ENCODE assay signal across 21 mouse cellular contexts in genomic region chr6:90806743-90807142, GRCm38 (mm10).
A peak's percentile ranks its signal among the peaks of the same experiment; 100 is the strongest.
DNase-seq lines count a peak whose midpoint lies in the region; ATAC-seq lines count a peak whose summit lies in the region.
"Had no signal": no experiment of that assay in that cellular context is flagged by ENCODE, and none has a peak within 500 bp of the region (broad histone marks: within the 10 kb centered on the region; RNA-seq: fewer than 3 reads in every experiment).

No protein-coding gene starts in this region.

- DNase-seq in hindbrain, embryonic 10.5 days (ENCODE audit: low spot score): no peak
- peak; percentile 59 for DNase-seq in midbrain, embryonic 11.5 days (ENCODE audit: low spot score, missing footprints)
- no peak for DNase-seq in midbrain, embryonic 14.5 days
- peak; percentile 43 for DNase-seq in retina, embryonic 14.5 days (ENCODE audit: low spot score)
- DNase-seq: gastrocnemius, postnatal 10 days; kidney, postnatal 4 days; layer of hippocampus, adult 9-11 months; lung, adult 18-20 months; lung, postnatal 14 days had no signal

- no peak for ATAC-seq in hindbrain, embryonic 12.5 days (ENCODE audit: low FRiP score)
- ATAC-seq in midbrain, embryonic 11.5 days (ENCODE audit: low FRiP score): no peak
- no peak for ATAC-seq in midbrain, embryonic 14.5 days (ENCODE audit: low FRiP score, low TSS enrichment)
- no peak for ATAC-seq in hindbrain, embryonic 15.5 days (ENCODE audit: low FRiP score, low read depth)
- ATAC-seq in liver, embryonic 12.5 days: no peak
- no peak for ATAC-seq in erythroid progenitor cell, adult 5-6 weeks (replicated peaks; ENCODE audit: low FRiP score, poor library complexity, severe bottlenecking)
- ATAC-seq: forebrain, embryonic 15.5 days; intestine, embryonic 16.5 days; Patski had no signal

- H3K27ac ChIP-seq in hindbrain, embryonic 10.5 days: peak overlapping the region; percentile 51; the same call in 1 of the 2 replicates
- no peak overlapping the region for H3K27ac ChIP-seq in hindbrain, embryonic 12.5 days
- no peak overlapping the region for H3K27ac ChIP-seq in midbrain, embryonic 11.5 days (ENCODE audit: low read depth, low read length)
- H3K27ac ChIP-seq in midbrain, embryonic 14.5 days (replicated peaks; ENCODE audit: low read depth, low read length): no peak overlapping the region
- H3K27ac ChIP-seq in hindbrain, embryonic 15.5 days (replicated peaks): peak overlapping the region; percentile 26; the same call in 1 of the 2 replicates
- no peak overlapping the region for H3K27ac ChIP-seq in liver, embryonic 12.5 days
- H3K27ac ChIP-seq: forebrain, embryonic 15.5 days; kidney, embryonic 15.5 days; limb, embryonic 12.5 days had no signal

- no peak overlapping the region for H3K4me3 ChIP-seq in hindbrain, embryonic 10.5 days
- no peak overlapping the region for H3K4me3 ChIP-seq in hindbrain, embryonic 12.5 days
- no peak overlapping the region for H3K4me3 ChIP-seq in midbrain, embryonic 11.5 days (ENCODE audit: low read depth, low read length)
- H3K4me3 ChIP-seq in midbrain, embryonic 14.5 days (replicated peaks; ENCODE audit: low read depth, low read length): no peak overlapping the region
- H3K4me3 ChIP-seq in hindbrain, embryonic 15.5 days: no peak overlapping the region
- no peak overlapping the region for H3K4me3 ChIP-seq in liver, embryonic 12.5 days
- H3K4me3 ChIP-seq: forebrain, embryonic 15.5 days; kidney, embryonic 15.5 days; limb, embryonic 12.5 days had no signal

- peaks cover 21% of the 10 kb centered on the region for H3K27me3 ChIP-seq in hindbrain, embryonic 10.5 days (ENCODE audit: insufficient read depth, poor library complexity, severe bottlenecking)
- no peaks in the 10 kb centered on the region for H3K27me3 ChIP-seq in hindbrain, embryonic 12.5 days
- H3K27me3 ChIP-seq in midbrain, embryonic 11.5 days (ENCODE audit: control insufficient read depth, insufficient read depth, low read length): no peaks in the 10 kb centered on the region
- no peaks in the 10 kb centered on the region for H3K27me3 ChIP-seq in midbrain, embryonic 14.5 days (ENCODE audit: control insufficient read depth, insufficient read depth, low read length)
- H3K27me3 ChIP-seq in hindbrain, embryonic 15.5 days: no peaks in the 10 kb centered on the region
- peaks cover 29% of the 10 kb centered on the region for H3K27me3 ChIP-seq in liver, embryonic 12.5 days (replicated peaks)
- H3K27me3 ChIP-seq: forebrain, embryonic 15.5 days; Patski had no signal

- no peak overlapping the region for H3K9ac ChIP-seq in hindbrain, embryonic 12.5 days
- H3K9ac ChIP-seq in midbrain, embryonic 11.5 days (ENCODE audit: low read length): no peak overlapping the region
- no peak overlapping the region for H3K9ac ChIP-seq in midbrain, embryonic 14.5 days (replicated peaks; ENCODE audit: low read length)
- H3K9ac ChIP-seq in hindbrain, embryonic 15.5 days: no peak overlapping the region
- no peak overlapping the region for H3K9ac ChIP-seq in liver, embryonic 12.5 days
- H3K9ac ChIP-seq: forebrain, embryonic 15.5 days; kidney, embryonic 15.5 days; limb, embryonic 12.5 days had no signal

- H3K4me1 ChIP-seq in hindbrain, embryonic 10.5 days (replicated peaks): peaks cover 59% of the 10 kb centered on the region
- H3K4me1 ChIP-seq in hindbrain, embryonic 12.5 days: peaks cover 45% of the 10 kb centered on the region
- peaks cover 25% of the 10 kb centered on the region for H3K4me1 ChIP-seq in midbrain, embryonic 11.5 days (ENCODE audit: control insufficient read depth, insufficient read depth, low read length)
- H3K4me1 ChIP-seq in midbrain, embryonic 14.5 days (ENCODE audit: control insufficient read depth, insufficient read depth, low read length): peaks cover 52% of the 10 kb centered on the region
- peaks cover 87% of the 10 kb centered on the region for H3K4me1 ChIP-seq in hindbrain, embryonic 15.5 days (replicated peaks)
- peaks cover 7% of the 10 kb centered on the region for H3K4me1 ChIP-seq in liver, embryonic 12.5 days

- no peaks in the 10 kb centered on the region for H3K36me3 ChIP-seq in hindbrain, embryonic 10.5 days
- no peaks in the 10 kb centered on the region for H3K36me3 ChIP-seq in hindbrain, embryonic 12.5 days
- H3K36me3 ChIP-seq in midbrain, embryonic 11.5 days (ENCODE audit: control insufficient read depth, insufficient read depth, low read length): no peaks in the 10 kb centered on the region
- no peaks in the 10 kb centered on the region for H3K36me3 ChIP-seq in midbrain, embryonic 14.5 days (ENCODE audit: control insufficient read depth, insufficient read depth, low read length)
- no peaks in the 10 kb centered on the region for H3K36me3 ChIP-seq in hindbrain, embryonic 15.5 days
- no peaks in the 10 kb centered on the region for H3K36me3 ChIP-seq in liver, embryonic 12.5 days
- H3K36me3 ChIP-seq: forebrain, embryonic 15.5 days; G1E; kidney, embryonic 15.5 days; limb, embryonic 12.5 days had no signal

- no peak overlapping the region for H3K4me2 ChIP-seq in hindbrain, embryonic 12.5 days (replicated peaks)
- no peak overlapping the region for H3K4me2 ChIP-seq in midbrain, embryonic 11.5 days
- no peak overlapping the region for H3K4me2 ChIP-seq in midbrain, embryonic 14.5 days (ENCODE audit: low read length)
- H3K4me2 ChIP-seq in hindbrain, embryonic 15.5 days: no peak overlapping the region
- no peak overlapping the region for H3K4me2 ChIP-seq in liver, embryonic 12.5 days
- H3K4me2 ChIP-seq: forebrain, embryonic 15.5 days; heart, embryonic 11.5 days; kidney, embryonic 15.5 days; limb, embryonic 12.5 days; liver, embryonic 11.5 days had no signal

- H3K9me3 ChIP-seq in hindbrain, embryonic 10.5 days: no peaks in the 10 kb centered on the region
- no peaks in the 10 kb centered on the region for H3K9me3 ChIP-seq in hindbrain, embryonic 12.5 days (replicated peaks)
- H3K9me3 ChIP-seq in midbrain, embryonic 11.5 days (ENCODE audit: control insufficient read depth, low read length): no peaks in the 10 kb centered on the region
- H3K9me3 ChIP-seq in midbrain, embryonic 14.5 days (ENCODE audit: control insufficient read depth, low read length): no peaks in the 10 kb centered on the region
- H3K9me3 ChIP-seq in hindbrain, embryonic 15.5 days: no peaks in the 10 kb centered on the region
- H3K9me3 ChIP-seq in liver, embryonic 12.5 days (replicated peaks): no peaks in the 10 kb centered on the region
- H3K9me3 ChIP-seq: forebrain, embryonic 15.5 days; G1E; kidney, embryonic 15.5 days; limb, embryonic 12.5 days had no signal

- 62% methylated on average over 1 of the region's 1 CpGs for WGBS in hindbrain, embryonic 10.5 days
- 81% methylated on average over 1 of the region's 1 CpGs for WGBS in hindbrain, embryonic 12.5 days
- WGBS in midbrain, embryonic 11.5 days: 63% methylated on average over 1 of the region's 1 CpGs
- 49% methylated on average over 1 of the region's 1 CpGs for WGBS in midbrain, embryonic 14.5 days
- 81% methylated on average over 1 of the region's 1 CpGs for whole genome bisulfite sequencing in hindbrain, embryonic 15.5 days
- 42% methylated on average over 1 of the region's 1 CpGs for WGBS in liver, embryonic 12.5 days (ENCODE audit: insufficient replicate concordance)

Comparison
In these comparisons a context has a peak if more than half of its experiments do, and no peak if none do; other contexts are left out.
1. DNase-seq: peak in midbrain, embryonic 11.5 days (single experiment) and retina, embryonic 14.5 days (single experiment); none in hindbrain, embryonic 10.5 days (single experiment) and midbrain, embryonic 14.5 days (single experiment).
2. H3K27ac ChIP-seq: peak in hindbrain, embryonic 10.5 days (single experiment) and hindbrain, embryonic 15.5 days (single experiment); none in hindbrain, embryonic 12.5 days (single experiment), midbrain, embryonic 11.5 days (single experiment), midbrain, embryonic 14.5 days (single experiment) and liver, embryonic 12.5 days (single experiment).